Mouse (Mus musculus): ENCODE results near the gene Trpc6. TPM values are rescaled to one million over a fixed set of nuclear protein-coding genes. Genes with fewer than 3 reads are reported as not detected.

Gene Trpc6
- polyA plus RNA-seq, 1 experiment from 2014 or later, result 2.9 TPM

- WGBS, result 79% methylated on average over 3 of the region's 3 CpGs
- no peaks in the 10 kb centered on the region for H3K4me1 ChIP-seq (ENCODE audit: control insufficient read depth, insufficient read depth, low read length)
- no peak for ATAC-seq
- H3K27me3 ChIP-seq (replicated peaks; ENCODE audit: control insufficient read depth, insufficient read depth, low read length), result no peaks in the 10 kb centered on the region
- no peak overlapping the region for H3K4me2 ChIP-seq (ENCODE audit: low read depth, low read length)
- H3K4me3 ChIP-seq (ENCODE audit: low read length), result no peak overlapping the region
- no peaks in the 10 kb centered on the region for H3K36me3 ChIP-seq (ENCODE audit: control insufficient read depth, insufficient read depth, low read length)
- H3K9ac ChIP-seq (ENCODE audit: low read depth, low read length), result no peak overlapping the region
- H3K27ac ChIP-seq (ENCODE audit: low read length), result no peak overlapping the region
- H3K9me3 ChIP-seq (ENCODE audit: control insufficient read depth, low read length), result no peaks in the 10 kb centered on the region
These were observed 185.1 kb downstream of the Trpc6 start for GRCm38 (mm10) chr9:8729056-8729455.

All from intestine, embryonic 16.5 days (tissue).